10 mouse cellular contexts compared by ENCODE assay signal in genomic region chr13:28663950-28664681, GRCm38 (mm10).
DNase-seq lines count a peak whose midpoint lies in the region; ATAC-seq lines count a peak whose summit lies in the region.
"Had no signal": no experiment of that assay in that cellular context is flagged by ENCODE, and none has a peak within 500 bp of the region (broad histone marks: within the 10 kb centered on the region; RNA-seq: fewer than 3 reads in every experiment).

No protein-coding gene starts in this region.

- H3K4me3 ChIP-seq in hindbrain, embryonic 16.5 days (ENCODE audit: low read length) = no peak overlapping the region
- H3K4me3 ChIP-seq in neural tube, embryonic 13.5 days = no peak overlapping the region
- H3K4me3 ChIP-seq: liver, embryonic 13.5 days had no signal

- H3K36me3 ChIP-seq in hindbrain, embryonic 16.5 days (ENCODE audit: control insufficient read depth, insufficient read depth, low read length) = no peaks in the 10 kb centered on the region
- H3K36me3 ChIP-seq in neural tube, embryonic 13.5 days = no peaks in the 10 kb centered on the region
- H3K36me3 ChIP-seq: G1E; liver, embryonic 13.5 days had no signal

- peak; percentile 83 for ATAC-seq in hindbrain, embryonic 16.5 days
- peak; percentile 90 for ATAC-seq in neural tube, embryonic 13.5 days (ENCODE audit: low read depth)

- intact Hi-C loops in heart, postnatal 10 days (cut with DNase I) = no loop called here

- no peak overlapping the region for H3K4me2 ChIP-seq in hindbrain, embryonic 16.5 days (ENCODE audit: low read length)
- H3K4me2 ChIP-seq in neural tube, embryonic 13.5 days = peak overlapping the region; percentile 6; the same call in 1 of the 2 replicates
- H3K4me2 ChIP-seq: liver, embryonic 13.5 days had no signal

- H3K9ac ChIP-seq in hindbrain, embryonic 16.5 days (ENCODE audit: low read depth, low read length) = no peak overlapping the region
- no peak overlapping the region; the same call in 1 of the 2 replicates for H3K9ac ChIP-seq in neural tube, embryonic 13.5 days
- H3K9ac ChIP-seq: liver, embryonic 13.5 days had no signal

- H3K27me3 ChIP-seq in hindbrain, embryonic 16.5 days (replicated peaks; ENCODE audit: control insufficient read depth, insufficient read depth, low read length) = no peaks in the 10 kb centered on the region
- H3K27me3 ChIP-seq in neural tube, embryonic 13.5 days = no peaks in the 10 kb centered on the region
- H3K27me3 ChIP-seq: liver, embryonic 13.5 days had no signal

- H3K4me1 ChIP-seq in hindbrain, embryonic 16.5 days (ENCODE audit: control insufficient read depth, insufficient read depth, low read depth, low read length) = peaks cover 14% of the 10 kb centered on the region
- peaks cover 64% of the 10 kb centered on the region for H3K4me1 ChIP-seq in neural tube, embryonic 13.5 days (replicated peaks)

- H3K9me3 ChIP-seq in hindbrain, embryonic 16.5 days (ENCODE audit: control insufficient read depth, low read length) = no peaks in the 10 kb centered on the region
- H3K9me3 ChIP-seq in neural tube, embryonic 13.5 days = no peaks in the 10 kb centered on the region
- H3K9me3 ChIP-seq: G1E; liver, embryonic 13.5 days had no signal

- H3K27ac ChIP-seq in hindbrain, embryonic 16.5 days (ENCODE audit: low read depth, low read length) = peak overlapping the region; percentile 49
- H3K27ac ChIP-seq in neural tube, embryonic 13.5 days (replicated peaks) = peak overlapping the region; percentile 92
- H3K27ac ChIP-seq: liver, embryonic 13.5 days had no signal

- 14% methylated on average over 7 of the region's 7 CpGs for WGBS in hindbrain, embryonic 16.5 days
- WGBS in neural tube, embryonic 13.5 days = 9% methylated on average over 7 of the region's 7 CpGs

- peak; percentile 11 to 20 for DNase-seq in heart, postnatal 10 days
- no peak for DNase-seq in heart, adult 8-10 months (ENCODE audit: low spot score)
- DNase-seq in embryo, embryonic 11 days = peak; percentile 72
- DNase-seq in layer of hippocampus, postnatal 14 days (ENCODE audit: low spot score in 2 of 2) = no peak
- no peak for DNase-seq in spleen, postnatal 10 days (ENCODE audit: low spot score in 2 of 2)
- no peak for DNase-seq in kidney, adult 11 months
- DNase-seq: liver, embryonic 13.5 days had no signal

Comparison
In these comparisons a context has a peak if more than half of its experiments do, and no peak if none do; other contexts are left out.
1. DNase-seq: peak in heart, postnatal 10 days (2 of 2) and embryo, embryonic 11 days (single experiment); none in heart, adult 8-10 months (single experiment), layer of hippocampus, postnatal 14 days (0 of 2), spleen, postnatal 10 days (0 of 2) and kidney, adult 11 months (single experiment).